Mouse (Mus musculus) gastrocnemius, adult 2 months (tissue): ENCODE measurements at regions not wholly inside any gene's neighbourhood (a gene's known extent, or its start where the extent isn't known, plus 50 kb on each side); places are given as distances from the start of the nearest gene placed in this dataset.

Source experiments
- DNase-seq: peaks from one replicate; pipeline ENCODE4 v3.0.0; 2022
- H3K27ac ChIP-seq: fragments of 200-600 bp; 2 replicates; pipeline ENCODE4 v1.8.1; 2022; ENCODE audit warnings: mild to moderate bottlenecking
- H3K4me3 ChIP-seq: fragments of 200-600 bp; 2 replicates; pipeline ENCODE4 v1.8.1; 2022; ENCODE audit warnings: mild to moderate bottlenecking, moderate library complexity
- CTCF ChIP-seq: fragments of 200-600 bp; IDR thresholded peaks from 2 replicates; pipeline ENCODE4 v1.8.1; 2022; ENCODE audit warnings: antibody characterized with exemption, mild to moderate bottlenecking, moderate library complexity
- intact Hi-C: fragments of 180-260 bp; cut with DNase I; formaldehyde crosslinking; loops from one replicate; pipeline ENCODE4 v1.15.1; 2025

GRCm38 (mm10) chr12:107221276-107221970, 267.0 kb upstream of the 3110018I06Rik start:
- H3K4me3 ChIP-seq: no peak overlapping the region
- DNase-seq: no peak
- H3K27ac ChIP-seq: no peak overlapping the region
- intact Hi-C loops: no loop called here
- TF ChIP-seq CTCF: no peak

DNA sequence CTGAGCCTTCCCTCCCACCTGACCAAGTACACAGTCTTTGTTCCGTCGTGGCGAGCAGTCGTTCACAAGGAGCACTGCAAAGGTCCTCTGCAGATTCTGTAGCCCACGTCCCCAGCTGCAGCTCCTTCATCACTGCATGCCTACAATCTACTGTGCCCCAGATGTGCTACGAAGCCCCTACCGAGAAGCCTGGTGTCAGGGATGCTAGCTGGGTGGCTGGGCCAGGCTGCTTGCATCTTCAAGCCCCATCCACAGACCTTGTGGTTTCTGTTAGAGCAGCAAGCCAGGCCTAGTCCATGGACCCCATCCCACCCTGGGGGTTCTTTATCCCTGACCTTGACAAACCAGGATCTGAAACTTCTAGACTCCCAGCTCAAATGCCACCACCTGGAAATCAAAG, 266.3 kb upstream of the 3110018I06Rik start:
- DNase-seq: no peak
- Histone ChIP-seq H3K27ac (no peak overlapping the region), H3K4me3 (no peak overlapping the region)
- TF ChIP-seq CTCF: no peak
- intact Hi-C loops: no loop called here

- no peak for TF ChIP-seq CTCF
- no peak for DNase-seq
- intact Hi-C loops: no loop called here
Observed at GRCm38 (mm10) chr12:107230097-107230496, 258.3 kb upstream of the 3110018I06Rik start.

DNA sequence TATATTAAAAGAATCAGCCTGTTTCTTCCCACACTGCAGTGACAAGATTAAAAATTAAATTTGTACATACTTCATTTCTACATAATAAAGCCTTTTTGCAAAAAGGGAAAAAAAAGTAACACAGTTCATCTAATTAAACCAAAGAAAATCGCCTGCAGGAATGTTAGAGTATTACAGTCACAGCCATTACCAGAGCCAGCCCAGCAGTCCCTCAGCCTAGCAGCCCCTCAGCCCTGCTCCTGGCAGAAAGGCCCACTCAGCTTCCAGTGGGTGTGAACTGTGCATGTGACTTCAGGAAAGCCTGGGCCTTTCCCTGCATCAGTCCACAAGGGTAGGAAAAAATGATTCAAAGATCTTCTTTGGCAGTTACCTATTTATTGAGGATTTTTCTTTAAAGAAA, 256.8 kb upstream of the 3110018I06Rik start:
- intact Hi-C loops: no loop called here
- no peak overlapping the region for H3K4me3 ChIP-seq
- DNase-seq: no peak
- TF ChIP-seq CTCF: no peak
- H3K27ac ChIP-seq: no peak overlapping the region

More at GRCm38 (mm10) chr12:107230097-107230496, 258.3 kb upstream of the 3110018I06Rik start:
- H3K27ac ChIP-seq: no peak overlapping the region
- no peak overlapping the region for H3K4me3 ChIP-seq

DNA sequence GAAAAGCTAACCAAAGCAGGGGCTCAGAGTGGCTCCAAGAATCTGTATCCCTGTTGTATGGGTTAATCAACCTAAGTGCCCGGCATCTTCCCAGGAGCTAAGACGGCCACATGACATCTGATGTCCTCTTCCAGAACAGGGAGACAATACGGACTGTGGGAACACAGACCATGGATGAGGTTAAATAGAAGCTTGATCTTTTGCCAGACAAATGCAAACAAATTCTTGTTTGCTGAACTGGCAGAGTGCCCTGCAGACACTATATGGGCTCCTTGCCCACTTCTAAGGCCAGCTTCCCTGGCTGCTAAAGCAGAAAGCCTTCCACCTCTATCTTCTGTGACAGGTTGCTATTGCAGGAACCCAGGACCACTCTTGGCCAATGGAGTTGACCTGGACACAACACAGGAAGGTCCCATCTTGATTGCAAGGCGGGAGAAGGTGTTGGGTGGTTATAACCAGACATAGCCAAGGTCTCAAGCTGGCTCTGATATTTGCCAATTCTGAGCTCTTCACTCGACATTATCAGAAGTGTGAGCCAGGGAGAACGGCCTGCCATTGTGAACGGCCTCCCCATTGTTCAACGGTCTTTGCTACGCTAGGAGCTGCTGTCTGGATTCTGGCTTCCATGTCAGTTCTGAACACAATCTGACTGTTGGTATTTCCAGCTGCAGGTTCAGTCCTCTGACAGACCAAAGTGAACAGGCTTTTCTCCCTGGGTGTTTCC, 237.5 kb upstream of the 3110018I06Rik start:
- Histone ChIP-seq H3K27ac (no peak overlapping the region), H3K4me3 (no peak overlapping the region)
- no peak for TF ChIP-seq CTCF
- no peak for DNase-seq
- intact Hi-C loops: no loop called here

- TF ChIP-seq CTCF: no peak
Observed at GRCm38 (mm10) chr12:107251981-107252380, 236.5 kb upstream of the 3110018I06Rik start.

GRCm38 (mm10) chr12:107262076-107262475, 226.4 kb upstream of the 3110018I06Rik start:
- no peak for TF ChIP-seq CTCF
- Histone ChIP-seq H3K27ac (no peak overlapping the region), H3K4me3 (no peak overlapping the region)
- DNase-seq: no peak
- intact Hi-C loops: no loop called here

More at GRCm38 (mm10) chr12:107251981-107252380, 236.5 kb upstream of the 3110018I06Rik start:
- H3K27ac ChIP-seq: no peak overlapping the region
- intact Hi-C loops: no loop called here
- H3K4me3 ChIP-seq: no peak overlapping the region
- DNase-seq: no peak

DNA sequence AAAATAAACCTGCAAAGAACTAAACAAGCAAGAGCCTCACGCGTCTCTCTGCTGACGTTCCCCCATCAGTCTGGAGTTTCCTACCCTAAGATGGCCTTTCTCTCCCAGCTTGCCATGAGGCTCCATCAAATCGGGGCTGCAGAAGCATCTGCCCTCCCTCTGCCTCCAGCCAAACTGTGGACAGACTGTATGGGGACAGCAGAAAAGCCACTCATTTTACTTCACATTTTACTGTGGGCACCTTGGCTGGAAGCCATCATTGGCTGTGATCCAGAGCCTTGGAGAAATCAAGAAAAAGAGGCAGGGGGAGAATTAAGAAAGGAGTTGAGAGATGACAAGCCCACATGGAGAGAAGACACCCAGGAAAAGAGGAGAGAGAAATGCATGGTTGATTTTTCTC, 225.9 kb upstream of the 3110018I06Rik start:
- no peak overlapping the region for H3K27ac ChIP-seq
- intact Hi-C loops: no loop called here

DNA sequence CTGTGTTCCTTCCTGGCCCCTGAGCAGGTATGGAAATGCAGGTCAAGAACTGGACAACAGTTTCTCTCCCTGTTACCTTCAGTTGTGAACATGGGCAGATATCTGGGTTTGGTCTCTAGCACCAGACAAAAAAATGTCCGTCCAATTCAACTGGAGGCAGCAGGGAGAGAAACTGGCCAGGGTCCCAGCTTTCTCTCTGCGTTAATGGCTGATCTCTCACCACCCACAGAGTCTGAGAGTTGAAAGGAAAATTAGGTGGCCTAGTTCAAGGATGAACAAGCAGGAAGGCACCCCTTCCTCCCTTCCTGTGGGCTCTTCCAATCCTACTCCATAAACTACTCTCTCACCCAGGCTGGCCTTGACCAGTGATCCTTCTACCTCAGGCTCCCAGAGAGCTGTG, 221.7 kb upstream of the 3110018I06Rik start:
- no peak overlapping the region for H3K27ac ChIP-seq
- no peak for TF ChIP-seq CTCF
- intact Hi-C loops: no loop called here
- no peak for DNase-seq
- H3K4me3 ChIP-seq: no peak overlapping the region

More for the DNA sequence above, 225.9 kb upstream of the 3110018I06Rik start:
- H3K4me3 ChIP-seq: no peak overlapping the region
- DNase-seq: no peak
- TF ChIP-seq CTCF: no peak

DNA sequence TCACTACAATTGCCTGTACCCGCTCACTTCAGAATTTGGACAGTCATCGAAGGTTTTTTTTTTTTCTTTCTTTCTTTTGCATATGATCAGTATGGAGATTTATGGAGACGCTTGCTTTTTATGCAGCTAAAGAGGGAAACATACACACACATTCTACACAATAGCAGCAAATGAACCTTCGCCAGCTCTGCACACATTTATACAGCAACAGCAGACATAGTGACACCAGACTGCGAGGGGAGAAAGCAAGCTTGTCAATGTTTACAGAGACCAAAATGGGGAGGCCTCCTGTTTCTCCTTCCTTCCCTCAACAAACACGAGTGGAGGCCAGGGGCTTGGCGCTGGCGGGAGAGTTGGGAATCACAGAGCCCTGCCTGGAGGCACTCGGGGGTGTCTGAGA, 202.8 kb upstream of the 3110018I06Rik start:
- intact Hi-C loops: no loop called here
- no peak for TF ChIP-seq CTCF
- H3K27ac ChIP-seq: no peak overlapping the region

GRCm38 (mm10) chr12:107291377-107291776, 197.1 kb upstream of the 3110018I06Rik start:
- intact Hi-C loops: no loop called here
- DNase-seq: no peak
- no peak for TF ChIP-seq CTCF
- Histone ChIP-seq H3K4me3 (no peak overlapping the region), H3K27ac (no peak overlapping the region)

More for the DNA sequence above, 202.8 kb upstream of the 3110018I06Rik start:
- no peak for DNase-seq
- H3K4me3 ChIP-seq: no peak overlapping the region

DNA sequence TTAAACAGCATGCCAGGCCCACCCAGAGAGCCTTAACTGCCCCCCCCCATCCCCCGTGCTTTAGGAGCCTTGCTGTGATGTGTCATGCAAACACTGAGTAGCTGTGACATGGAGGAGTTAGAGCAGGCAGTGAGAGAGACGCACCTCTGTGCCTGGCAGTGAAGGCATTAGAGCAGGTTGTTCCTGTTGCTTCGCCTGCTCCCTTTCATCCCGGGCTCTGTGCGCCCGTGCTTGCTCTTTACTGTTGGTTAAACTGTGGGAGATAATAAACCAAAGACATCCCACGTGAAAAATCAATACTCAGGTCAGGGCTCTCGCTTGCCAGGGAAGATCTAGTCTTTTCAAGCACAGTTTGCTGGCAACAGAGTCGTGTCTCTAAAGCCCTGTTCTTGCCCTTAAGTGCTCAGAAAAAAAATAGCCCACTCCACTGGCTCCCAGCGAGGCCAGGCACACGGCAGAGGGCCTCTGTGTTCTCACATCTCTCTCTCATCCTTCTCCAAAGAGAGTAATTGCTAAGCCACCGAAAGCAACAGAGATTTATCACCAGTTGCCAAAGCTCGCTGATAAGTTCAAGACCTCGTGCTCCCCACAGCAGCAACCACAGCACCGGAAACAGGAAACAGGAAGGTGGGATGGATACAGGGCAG, 181.2 kb upstream of the 3110018I06Rik start:
- DNase-seq: no peak
- H3K4me3 ChIP-seq: no peak overlapping the region
- no peak for TF ChIP-seq CTCF
- intact Hi-C loops: no loop called here
- H3K27ac ChIP-seq: no peak overlapping the region

DNA sequence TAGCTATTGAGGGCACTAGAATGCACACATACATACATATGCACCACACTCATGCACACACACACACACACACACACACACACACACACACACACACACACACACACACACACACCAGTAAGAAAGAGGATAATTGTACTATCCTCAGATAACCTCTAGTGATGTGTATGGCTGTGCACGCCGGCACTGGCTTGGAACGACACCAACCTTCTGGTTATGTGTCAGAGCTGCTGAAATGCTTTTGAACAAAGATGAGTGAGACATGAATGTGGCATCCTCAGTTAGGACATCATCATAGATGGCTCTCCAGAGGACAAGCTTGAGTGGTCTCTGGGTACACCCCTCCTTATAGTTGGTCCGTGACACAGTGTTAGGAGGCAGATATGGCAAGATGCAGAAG, 173.0 kb upstream of the 3110018I06Rik start:
- Histone ChIP-seq H3K27ac (no peak overlapping the region), H3K4me3 (no peak overlapping the region)
- no peak for DNase-seq
- intact Hi-C loops: no loop called here
- no peak for TF ChIP-seq CTCF
